Mouse (Mus musculus) brain, embryonic 14.5 days (tissue): ENCODE data around the gene Mdfi.

Experiments
- CTCF ChIP-seq: fragments of 200-500 bp; IDR thresholded peaks from 2 replicates; pipeline ENCODE4 v1.5.1; 2012; ENCODE audit warnings: inconsistent platforms, mild to moderate bottlenecking, moderate library complexity, borderline replicate concordance; ENCODE audit not compliant: insufficient read depth, insufficient read length; ENCODE audit errors: extremely low read depth
- POLR2A ChIP-seq: fragments of 200-500 bp; IDR thresholded peaks from 2 replicates; pipeline ENCODE4 v1.6.1; 2012; ENCODE audit warnings: mild to moderate bottlenecking, inconsistent platforms, borderline replicate concordance; ENCODE audit not compliant: poor library complexity, insufficient read depth, insufficient read length, severe bottlenecking; ENCODE audit errors: extremely low read depth

GRCm38 (mm10) chr17:47854908-47855307, 20.4 kb upstream of the Mdfi start:
- TF ChIP-seq CTCF, result no peak
- no peak for TF ChIP-seq POLR2A
